Mouse (Mus musculus) adrenal gland, postnatal 25 days (tissue): ENCODE results near the gene Cd209e. TPM values are rescaled to one million over a fixed set of nuclear protein-coding genes. Genes with fewer than 3 reads are reported as not detected.
"Not testable (repeated sequence)": the region's sequence is repeated elsewhere in the genome, so short reads cannot be mapped to it uniquely, and the experiment has no call there.

Experiments
- DNase-seq: peaks from one replicate; pipeline ENCODE4 v3.0.0; 2021; ENCODE audit warnings: mixed read lengths
- long read RNA-seq: library from polyadenylated mRNA; stranded (forward); transcript quantifications from one replicate; pipeline ENCODE4 v2.0.0, GENCODE M21; 2021
- total RNA-seq: library from RNA; stranded (reverse); gene quantifications from 2 replicates; pipeline ENCODE4 v1.2.3, GENCODE M21; 2021

Gene Cd209e
- total RNA-seq, result not detected in 2 replicates
- long read RNA-seq, result 0 reads

DNA sequence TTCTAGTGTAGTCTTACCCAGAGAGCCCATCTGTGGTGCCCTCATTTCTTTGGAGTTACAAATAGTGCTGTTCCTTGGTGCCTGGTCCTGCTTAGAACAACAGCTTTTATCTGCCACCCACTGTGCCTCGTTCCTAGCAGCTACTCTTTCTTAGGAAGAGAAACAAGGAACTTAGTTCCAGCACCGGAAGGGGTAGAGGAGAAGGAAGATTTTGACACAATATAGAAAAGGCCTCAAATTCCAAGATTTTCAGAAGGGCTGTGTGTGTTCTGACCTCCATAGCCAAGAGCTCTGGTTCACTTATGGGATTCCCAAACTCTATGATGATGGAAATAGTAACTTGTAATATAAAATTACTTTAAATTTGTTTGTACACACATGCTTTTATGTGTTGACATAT is at the start of gene Cd209e:
Gene Cd209e, minus strand, starts transcription at position 101 of the 400 bp plus-strand sequence.
- no peak for DNase-seq

DNA sequence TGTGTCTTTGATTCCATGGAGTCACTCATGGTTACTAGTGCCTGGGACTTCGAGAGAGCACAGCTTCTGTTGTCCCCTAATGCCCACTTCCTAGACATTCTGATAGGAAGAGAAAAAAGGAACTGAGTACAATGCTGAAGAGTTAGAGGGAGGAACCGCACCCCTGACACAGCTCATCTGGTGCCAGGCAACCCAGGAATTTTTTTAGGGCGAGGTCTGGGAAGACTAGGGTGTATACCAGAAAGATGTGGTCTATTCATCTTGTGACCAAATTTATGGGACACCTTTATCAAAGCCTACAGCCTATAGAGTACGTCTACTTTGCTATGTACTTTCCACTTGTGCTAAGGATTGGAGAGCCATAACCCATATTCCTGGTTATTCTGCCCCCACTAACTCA is 24.3 kb upstream of the Cd209e start, which contains the start of gene Cd209d:
Gene Cd209d, minus strand, starts transcription at position 101 of the 400 bp plus-strand sequence.
- no peak for DNase-seq

DNA sequence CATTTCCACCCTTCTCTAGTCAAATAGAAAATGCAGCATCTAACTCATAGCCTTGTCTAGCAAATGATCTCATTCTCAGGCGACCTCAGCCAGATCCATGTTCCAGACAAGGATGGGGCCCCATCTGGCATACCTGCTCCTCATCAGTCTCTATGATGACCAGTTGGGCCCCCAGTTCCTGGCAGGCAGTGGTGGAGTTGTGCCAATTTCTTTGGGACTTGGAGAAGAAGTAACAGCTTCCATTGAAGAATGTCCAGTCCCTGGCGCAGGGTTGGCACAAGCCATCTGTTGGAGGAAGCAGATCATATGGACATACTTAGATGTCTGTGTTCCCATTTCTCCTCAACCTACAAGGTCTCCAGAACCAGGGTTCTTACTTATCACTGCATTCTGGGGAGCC is 22.0 kb upstream of the Cd209e start:
- DNase-seq, result no peak

DNA sequence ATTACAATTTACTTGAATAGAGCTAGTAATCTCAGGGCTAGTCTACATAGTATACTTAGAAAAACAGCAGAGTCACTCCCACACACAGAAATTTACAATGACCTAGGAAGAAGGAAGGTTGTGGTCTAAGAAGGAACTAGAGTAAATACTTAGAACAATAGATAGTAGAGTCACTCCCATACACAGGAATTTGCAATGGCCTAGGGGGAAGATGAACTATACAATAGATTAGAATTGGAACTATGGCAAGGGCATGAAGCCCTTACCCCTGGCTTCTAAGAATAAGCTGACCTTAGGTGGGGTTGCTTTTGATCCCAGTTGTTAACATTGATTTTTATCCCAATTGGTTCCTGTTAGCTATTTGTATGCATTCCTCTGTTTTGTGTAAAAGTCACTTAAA is 8.6 kb upstream of the Cd209e start:
- DNase-seq, result not testable (repeated sequence)

DNA sequence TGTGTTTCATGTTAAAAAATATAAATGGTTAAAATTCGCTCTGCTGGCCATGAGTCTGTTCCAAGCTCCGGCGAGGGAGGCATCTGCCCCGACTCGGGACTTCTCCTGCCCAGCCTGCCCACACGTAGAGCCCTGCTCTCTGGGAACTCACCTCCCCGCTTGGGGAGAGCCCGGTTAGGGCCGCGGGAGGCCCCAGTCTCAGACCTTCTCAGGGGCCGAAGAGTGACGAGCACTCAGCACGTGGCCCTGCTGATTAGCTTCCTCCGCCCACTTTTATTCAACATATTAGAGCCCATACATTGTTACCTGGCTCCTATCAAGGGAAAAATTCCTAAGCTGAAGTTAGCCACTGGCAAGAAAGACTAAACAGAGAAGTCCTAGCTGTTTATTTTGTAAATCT is 51.0 kb downstream of the Cd209e start:
- peak; percentile 22 for DNase-seq

Other genes starting within 250 kb of the Cd209e start
- gene Xab2, start 233.0 kb downstream of the Cd209e start, total RNA-seq, result 34.8 and 40.9 TPM in 2 replicates
- gene Pet100, start 232.8 kb downstream of the Cd209e start, total RNA-seq, result 90.3 and 117 TPM in 2 replicates
- gene Pcp2, start 228.8 kb downstream of the Cd209e start, total RNA-seq, result not detected in 2 replicates
- gene Stxbp2, start 223.4 kb downstream of the Cd209e start, total RNA-seq, result 123 and 133 TPM in 2 replicates
- gene Retn, start 198.5 kb downstream of the Cd209e start, total RNA-seq, result 32.6 and 32.8 TPM in 2 replicates
- 0.21 TPM in 1 of 2 replicates, not detected in the other for gene Mcemp1, start 188.6 kb downstream of the Cd209e start, total RNA-seq
- 23.1 and 33.7 TPM in 2 replicates for gene Fcor, start 181.9 kb downstream of the Cd209e start, total RNA-seq
- gene Trappc5, start 178.0 kb downstream of the Cd209e start, total RNA-seq, result 19.3 and 20.2 TPM in 2 replicates
- 0.18 TPM in 1 of 2 replicates, not detected in the other for gene Fcer2a, start 160.1 kb downstream of the Cd209e start, total RNA-seq
- not detected in 2 replicates for gene Clec4g, start 133.7 kb downstream of the Cd209e start, total RNA-seq
- not detected in 2 replicates for gene Cd209a, start 105.3 kb downstream of the Cd209e start, total RNA-seq
- not detected in 2 replicates for gene Cd209d, start 24.2 kb upstream of the Cd209e start, total RNA-seq
- gene Cd209b, start 72.5 kb upstream of the Cd209e start, total RNA-seq, result 0.61 and 0.62 TPM in 2 replicates
- 0.21 TPM in 1 of 2 replicates, not detected in the other for gene Cd209c, start 100.4 kb upstream of the Cd209e start, total RNA-seq